Mouse (Mus musculus) cortical plate, adult 2 months (tissue): ENCODE data around the gene Uba3.

Source experiments
- CTCF ChIP-seq: fragments of 200-500 bp; IDR thresholded peaks from 2 replicates; pipeline ENCODE4 v1.5.1; 2011; ENCODE audit warnings: mild to moderate bottlenecking, control low read depth, low read length; ENCODE audit not compliant: insufficient read depth; ENCODE audit errors: extremely low read depth
- POLR2A ChIP-seq: fragments of 200-500 bp; IDR thresholded peaks from 2 replicates; pipeline ENCODE4 v1.6.1; 2011; ENCODE audit warnings: mild to moderate bottlenecking, low read length, control low read depth; ENCODE audit not compliant: insufficient read depth; ENCODE audit errors: extremely low read depth

DNA sequence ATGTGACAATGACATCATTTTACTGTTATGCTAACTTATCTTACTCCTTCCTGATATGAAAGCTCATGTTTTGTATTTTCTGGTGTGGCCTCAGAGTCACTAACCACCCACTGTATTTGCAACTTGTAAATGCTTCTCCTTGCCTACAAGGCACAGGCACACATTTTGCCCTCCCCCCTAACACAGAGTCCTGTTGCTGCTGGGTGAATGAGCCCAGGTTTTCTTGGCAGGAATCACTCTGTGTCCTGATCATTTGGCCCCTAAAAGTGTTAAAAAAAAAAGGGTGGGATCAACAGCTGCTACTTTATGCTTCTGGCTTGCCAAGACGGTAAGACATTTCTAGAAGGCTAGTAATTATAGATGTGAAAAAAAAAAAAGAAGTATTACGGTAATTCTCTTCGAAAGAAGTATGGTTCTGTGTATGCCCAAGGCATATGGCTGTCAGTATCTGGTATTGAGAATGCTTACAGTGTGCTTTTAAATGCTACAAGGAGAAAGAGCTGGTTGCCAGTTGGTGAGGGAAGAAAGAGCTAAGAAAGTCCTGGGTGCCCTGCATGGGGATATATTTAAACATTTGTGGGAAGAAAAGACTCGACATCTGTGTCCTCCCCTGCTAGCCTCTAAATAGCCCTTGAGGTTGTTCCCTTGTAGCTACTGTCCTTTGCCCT, 10.8 kb upstream of the Uba3 start:
- TF ChIP-seq CTCF: no peak
- no peak for TF ChIP-seq POLR2A
